In genomic region chr7:40762520-40762919, GRCm38 (mm10) we compare ENCODE assay signal across 9 mouse cellular contexts.
DNase-seq lines count a peak whose midpoint lies in the region; ATAC-seq and TF ChIP-seq lines count a peak whose summit lies in the region.
"Had no signal": no experiment of that assay in that cellular context is flagged by ENCODE, and none has a peak within 500 bp of the region (broad histone marks: within the 10 kb centered on the region; RNA-seq: fewer than 3 reads in every experiment).

No protein-coding gene starts in this region.

- no peaks in the 10 kb centered on the region for H3K4me1 ChIP-seq in intestine, embryonic 15.5 days (replicated peaks)
- H3K4me1 ChIP-seq in intestine, postnatal 0 days (replicated peaks; ENCODE audit: control insufficient read depth, insufficient read depth, low read length) = no peaks in the 10 kb centered on the region

- H3K9ac ChIP-seq in intestine, embryonic 15.5 days = no peak overlapping the region
- H3K9ac ChIP-seq in intestine, postnatal 0 days (ENCODE audit: low read depth, low read length) = no peak overlapping the region

- no peak overlapping the region for H3K27ac ChIP-seq in intestine, embryonic 15.5 days
- H3K27ac ChIP-seq in intestine, postnatal 0 days (ENCODE audit: low read depth, low read length) = no peak overlapping the region

- 14% methylated on average over 5 of the region's 5 CpGs for whole genome bisulfite sequencing in intestine, embryonic 15.5 days
- 14% methylated on average over 5 of the region's 5 CpGs for WGBS in intestine, postnatal 0 days

- peak; percentile 73 for DNase-seq in embryo, embryonic 10 days (ENCODE audit: low spot score)
- peak; percentile 4 for DNase-seq in kidney, adult 11 months
- peak; percentile 11 to 63 for DNase-seq in left cerebral cortex, adult 9 months (ENCODE audit: low spot score in 2 of 2)
- DNase-seq in right cerebral cortex, postnatal 25 days = peak; percentile 20
- DNase-seq in MN1 (ENCODE audit: low spot score) = no peak
- DNase-seq in cerebellum, adult 8-10 months = no peak

- H3K36me3 ChIP-seq in intestine, embryonic 15.5 days = no peaks in the 10 kb centered on the region
- no peaks in the 10 kb centered on the region for H3K36me3 ChIP-seq in intestine, postnatal 0 days (ENCODE audit: control insufficient read depth, insufficient read depth)

- no peak overlapping the region for H3K4me3 ChIP-seq in intestine, embryonic 15.5 days (replicated peaks)
- H3K4me3 ChIP-seq in intestine, postnatal 0 days (ENCODE audit: low read depth, low read length) = no peak overlapping the region
- H3K4me3 ChIP-seq: myocyte had no signal

- TF ChIP-seq CTCF in intestine, postnatal 0 days (IDR thresholded peaks at IDR 0.05; ENCODE audit: low read depth) = no peak

- H3K9me3 ChIP-seq in intestine, embryonic 15.5 days = no peaks in the 10 kb centered on the region
- H3K9me3 ChIP-seq in intestine, postnatal 0 days (ENCODE audit: control insufficient read depth) = no peaks in the 10 kb centered on the region

- no peak overlapping the region for H3K4me2 ChIP-seq in intestine, embryonic 15.5 days (replicated peaks)
- no peak overlapping the region for H3K4me2 ChIP-seq in intestine, postnatal 0 days (replicated peaks; ENCODE audit: low read depth)

- 0 out of 2 replicates have a peak, but pooled peaks have one; percentile 36 for ATAC-seq in intestine, embryonic 15.5 days
- ATAC-seq in intestine, postnatal 0 days = no peak

- no peaks in the 10 kb centered on the region for H3K27me3 ChIP-seq in intestine, embryonic 15.5 days (replicated peaks)
- no peaks in the 10 kb centered on the region for H3K27me3 ChIP-seq in intestine, postnatal 0 days (replicated peaks; ENCODE audit: control insufficient read depth, insufficient read depth, low read length)

Comparison
In these comparisons a context has a peak if more than half of its experiments do, and no peak if none do; other contexts are left out.
1. DNase-seq: peak in embryo, embryonic 10 days (single experiment), kidney, adult 11 months (single experiment), left cerebral cortex, adult 9 months (2 of 2) and right cerebral cortex, postnatal 25 days (single experiment); none in MN1 (single experiment) and cerebellum, adult 8-10 months (single experiment).